Mouse (Mus musculus): ENCODE data around the gene Dennd1b.

Dennd1b gene

GRCm38 (mm10) chr1:139206259-139206658 lies 243.0 kb downstream of the Dennd1b start:
- no peak for DNase-seq

- no peak for DNase-seq
These were observed 246.6 kb downstream of the Dennd1b start for GRCm38 (mm10) chr1:139209796-139210195.

- no peak for DNase-seq
These were observed 247.3 kb downstream of the Dennd1b start for GRCm38 (mm10) chr1:139210505-139210904.

- DNase-seq: no peak
These were observed 252.1 kb downstream of the Dennd1b start for GRCm38 (mm10) chr1:139215311-139215710.

GRCm38 (mm10) chr1:139223804-139224203 lies 260.6 kb downstream of the Dennd1b start:
- no peak for DNase-seq

GRCm38 (mm10) chr1:139224309-139224949 lies 261.2 kb downstream of the Dennd1b start:
- no peak for DNase-seq
